Mouse (Mus musculus): ENCODE measurements around the gene Neo1. TPM values are rescaled to one million over a fixed set of nuclear protein-coding genes. Genes with fewer than 3 reads are reported as not detected.

Neo1 gene
- polyA plus RNA-seq, 1 experiment from 2014 or later = 44.1 TPM

GRCm38 (mm10) chr9:58847676-58848075 is 188.6 kb downstream of the Neo1 start:
- no peak overlapping the region for H3K4me3 ChIP-seq (replicated peaks)
- peaks cover 17% of the 10 kb centered on the region for H3K4me1 ChIP-seq
- 74% methylated on average over 7 of the region's 7 CpGs for WGBS
- H3K27ac ChIP-seq (replicated peaks) = no peak overlapping the region
- H3K4me2 ChIP-seq = no peak overlapping the region
- H3K9me3 ChIP-seq (replicated peaks) = no peaks in the 10 kb centered on the region
- H3K9ac ChIP-seq (replicated peaks) = no peak overlapping the region
- peaks cover 11% of the 10 kb centered on the region; the same call in 1 of the 2 replicates for H3K36me3 ChIP-seq
- no peaks in the 10 kb centered on the region for H3K27me3 ChIP-seq (replicated peaks)
- no peak for ATAC-seq (ENCODE audit: low FRiP score)

DNA sequence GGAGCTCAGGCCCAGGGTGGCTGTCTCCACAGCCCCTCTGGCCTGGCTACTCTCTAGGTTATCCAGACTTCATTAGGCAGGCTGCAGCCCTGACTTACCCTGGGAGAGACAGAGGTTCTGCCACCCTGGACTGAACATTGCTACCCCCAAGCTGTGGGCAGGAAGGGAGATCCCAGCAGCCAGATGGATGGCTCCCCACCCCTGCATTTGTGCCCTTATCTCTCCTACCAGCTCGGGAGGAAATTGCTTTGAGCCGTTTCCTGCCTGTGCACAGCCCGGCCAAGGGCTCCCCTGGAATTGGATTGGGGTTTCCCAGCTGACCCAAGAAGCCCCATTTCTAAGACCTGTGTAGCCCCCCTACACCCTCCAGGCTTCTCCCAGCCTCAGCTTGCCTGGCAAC is 189.2 kb downstream of the Neo1 start:
- Histone ChIP-seq H3K4me2 (no peak overlapping the region), H3K9ac (replicated peaks) (no peak overlapping the region), H3K27ac (replicated peaks) (no peak overlapping the region), H3K36me3 (peaks cover 11% of the 10 kb centered on the region; the same call in 1 of the 2 replicates), H3K4me3 (replicated peaks) (no peak overlapping the region), H3K27me3 (replicated peaks) (no peaks in the 10 kb centered on the region), H3K4me1 (peaks cover 18% of the 10 kb centered on the region), H3K9me3 (replicated peaks) (no peaks in the 10 kb centered on the region)
- WGBS = 71% methylated on average over 3 of the region's 3 CpGs
- no peak for ATAC-seq (ENCODE audit: low FRiP score)

- 85% methylated on average over 3 of the region's 3 CpGs for WGBS
- Histone ChIP-seq H3K4me1 (peaks cover 9% of the 10 kb centered on the region), H3K9me3 (replicated peaks) (no peaks in the 10 kb centered on the region), H3K27me3 (replicated peaks) (no peaks in the 10 kb centered on the region), H3K36me3 (peaks cover 11% of the 10 kb centered on the region; the same call in 1 of the 2 replicates), H3K9ac (replicated peaks) (no peak overlapping the region), H3K4me3 (replicated peaks) (no peak overlapping the region), H3K4me2 (no peak overlapping the region), H3K27ac (replicated peaks) (no peak overlapping the region)
- ATAC-seq (ENCODE audit: low FRiP score) = no peak
Measured at GRCm38 (mm10) chr9:58844597-58844996, 191.6 kb downstream of the Neo1 start.

- H3K4me2 ChIP-seq = no peak overlapping the region
- 36% methylated on average over 6 of the region's 6 CpGs for WGBS
- no peak for ATAC-seq (ENCODE audit: low FRiP score)
- H3K36me3 ChIP-seq = peaks cover 11% of the 10 kb centered on the region; the same call in 1 of the 2 replicates
- H3K4me1 ChIP-seq = peaks cover 2% of the 10 kb centered on the region; the same call in 1 of the 2 replicates
- H3K27ac ChIP-seq (replicated peaks) = no peak overlapping the region
- H3K27me3 ChIP-seq (replicated peaks) = no peaks in the 10 kb centered on the region
- no peaks in the 10 kb centered on the region for H3K9me3 ChIP-seq (replicated peaks)
- no peak overlapping the region for H3K4me3 ChIP-seq (replicated peaks)
- no peak overlapping the region for H3K9ac ChIP-seq (replicated peaks)
Measured at GRCm38 (mm10) chr9:58841655-58842054, 194.6 kb downstream of the Neo1 start.

- no peak for ATAC-seq (ENCODE audit: low FRiP score)
- Histone ChIP-seq H3K4me2 (no peak overlapping the region), H3K36me3 (no peaks in the 10 kb centered on the region), H3K4me3 (replicated peaks) (no peak overlapping the region), H3K27ac (replicated peaks) (no peak overlapping the region), H3K9me3 (replicated peaks) (no peaks in the 10 kb centered on the region), H3K4me1 (peaks cover 9% of the 10 kb centered on the region; the same call in 1 of the 2 replicates), H3K27me3 (replicated peaks) (no peaks in the 10 kb centered on the region), H3K9ac (replicated peaks) (no peak overlapping the region)
- 75% methylated on average over 5 of the region's 5 CpGs for WGBS
Measured at GRCm38 (mm10) chr9:58838504-58838903, 197.7 kb downstream of the Neo1 start.

DNA sequence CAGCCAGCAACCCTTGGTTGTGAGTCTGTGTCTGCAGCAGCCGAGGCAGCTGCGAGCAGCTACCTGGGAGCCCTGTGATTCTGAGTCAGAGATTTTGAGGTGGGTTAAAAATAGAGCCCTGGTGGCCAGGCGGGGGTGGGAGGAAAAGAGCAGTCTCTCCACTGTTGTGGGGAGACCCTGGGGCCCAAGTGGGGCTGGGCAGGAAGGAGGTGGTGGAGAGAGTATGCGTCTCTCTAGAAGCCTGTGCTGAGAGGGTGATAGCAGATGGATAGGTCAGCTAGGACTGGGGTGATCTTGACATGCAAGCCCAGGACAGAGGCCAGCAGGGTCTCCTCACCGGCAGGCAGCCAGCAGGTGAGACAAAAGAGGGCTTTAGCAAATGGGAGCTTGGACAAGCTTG is 199.1 kb downstream of the Neo1 start:
- H3K9me3 ChIP-seq (replicated peaks) = no peaks in the 10 kb centered on the region
- no peak overlapping the region for H3K9ac ChIP-seq (replicated peaks)
- H3K4me2 ChIP-seq = no peak overlapping the region
- ATAC-seq (ENCODE audit: low FRiP score) = no peak
- H3K4me1 ChIP-seq = peaks cover 20% of the 10 kb centered on the region
- H3K36me3 ChIP-seq = no peaks in the 10 kb centered on the region
- no peak overlapping the region for H3K4me3 ChIP-seq (replicated peaks)
- 74% methylated on average over 5 of the region's 5 CpGs for WGBS
- no peak overlapping the region for H3K27ac ChIP-seq (replicated peaks)
- H3K27me3 ChIP-seq (replicated peaks) = no peaks in the 10 kb centered on the region

DNA sequence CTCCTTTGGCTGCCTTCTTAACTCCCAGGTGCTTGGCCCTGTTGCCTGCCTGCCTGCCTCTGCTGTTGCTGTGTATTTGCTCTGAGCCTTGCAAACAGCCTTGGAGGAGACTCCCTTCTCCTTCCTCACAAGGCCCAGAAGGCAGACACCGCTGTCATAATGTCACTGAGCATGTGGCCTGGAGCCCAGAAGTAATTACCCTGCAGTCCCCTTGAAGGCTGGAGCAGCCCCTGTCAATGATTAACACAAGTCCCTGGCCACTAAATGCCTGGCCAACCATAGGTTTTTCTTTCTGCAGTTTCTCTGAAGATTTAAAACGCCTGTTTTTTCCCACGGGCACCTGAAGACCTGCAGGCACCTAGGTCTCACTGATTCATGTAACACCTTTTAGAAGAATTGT is 203.3 kb downstream of the Neo1 start:
- Histone ChIP-seq H3K36me3 (no peaks in the 10 kb centered on the region), H3K9me3 (replicated peaks) (no peaks in the 10 kb centered on the region), H3K4me1 (peaks cover 27% of the 10 kb centered on the region), H3K27me3 (replicated peaks) (no peaks in the 10 kb centered on the region), H3K4me3 (replicated peaks) (no peak overlapping the region), H3K9ac (replicated peaks) (no peak overlapping the region), H3K27ac (replicated peaks) (no peak overlapping the region), H3K4me2 (no peak overlapping the region)
- ATAC-seq (ENCODE audit: low FRiP score) = no peak
- WGBS = 45% methylated on average over 3 of the region's 3 CpGs

DNA sequence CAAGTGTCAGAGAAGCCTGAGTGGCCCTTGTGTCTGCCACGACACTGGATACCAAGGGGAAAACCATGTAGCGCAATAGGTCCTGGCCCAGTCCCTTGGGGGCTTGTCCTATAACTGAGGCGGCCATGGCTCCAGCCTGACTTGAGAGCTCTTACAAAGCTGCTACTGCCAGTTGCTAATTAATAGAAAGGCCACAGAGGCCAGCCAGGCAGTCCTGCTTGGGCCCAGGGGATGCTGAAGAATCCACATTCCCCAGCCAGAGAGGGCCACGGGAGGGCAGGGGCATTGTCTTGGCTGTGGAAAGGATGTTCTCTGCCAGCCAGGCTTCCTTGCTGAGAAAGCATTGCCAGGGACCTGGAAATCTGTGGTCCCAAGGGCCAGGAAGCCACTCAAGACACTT is 206.6 kb downstream of the Neo1 start:
- H3K4me2 ChIP-seq = no peak overlapping the region
- 0 out of 2 replicates have a peak, but pooled peaks cover 3% of the 10 kb centered on the region for H3K36me3 ChIP-seq
- H3K9ac ChIP-seq (replicated peaks) = no peak overlapping the region
- ATAC-seq (ENCODE audit: low FRiP score) = no peak
- no peaks in the 10 kb centered on the region for H3K9me3 ChIP-seq (replicated peaks)
- H3K4me1 ChIP-seq = peaks cover 52% of the 10 kb centered on the region
- no peaks in the 10 kb centered on the region; the same call in 1 of the 2 replicates for H3K27me3 ChIP-seq (replicated peaks)
- no peak overlapping the region for H3K27ac ChIP-seq (replicated peaks)
- no peak overlapping the region for H3K4me3 ChIP-seq (replicated peaks)
- 53% methylated on average over 4 of the region's 4 CpGs for WGBS

Other genes with a start within 250 kb of the Neo1 start
- 2.9 and 4.0 TPM in 2 replicates for gene Hcn4, start 213.0 kb downstream of the Neo1 start, polyA plus RNA-seq (2015; fragmentation: Nextera tagmentation; extraction: Ambion mirVana)